Mouse (Mus musculus) lung, adult 2 months (tissue): ENCODE data around the gene BC048562.

Experiments used
- CTCF ChIP-seq: fragments of 200-500 bp; IDR thresholded peaks from 2 replicates; pipeline ENCODE4 v1.5.1; 2011; ENCODE audit warnings: mild to moderate bottlenecking, low read length, control low read depth; ENCODE audit not compliant: insufficient read depth
- POLR2A ChIP-seq: fragments of 200-500 bp; IDR thresholded peaks from 2 replicates; pipeline ENCODE4 v1.6.1; 2011; ENCODE audit warnings: low read depth, mild to moderate bottlenecking, control low read depth, low read length, borderline replicate concordance; ENCODE audit errors: extremely low read depth

DNA sequence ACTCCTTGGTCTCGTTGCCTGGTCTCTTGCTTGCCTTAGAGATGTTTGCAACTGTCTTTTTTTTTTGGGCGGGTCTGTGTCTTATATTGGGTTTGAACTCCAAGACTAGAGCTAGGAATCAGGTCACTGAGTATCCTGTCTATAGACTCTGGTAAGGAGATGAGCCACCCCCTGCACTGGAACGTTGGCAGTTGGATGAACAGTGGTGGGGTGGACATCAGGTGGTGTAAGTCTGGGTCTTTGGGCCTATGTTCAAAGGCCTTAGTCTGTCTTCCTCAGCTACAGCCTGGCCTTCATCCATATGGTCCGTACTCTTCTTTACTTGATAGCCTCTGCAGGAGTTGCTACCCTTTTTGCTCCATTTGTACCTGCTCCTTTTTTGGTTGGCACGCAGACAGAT lies 25.4 kb downstream of the BC048562 start:
- TF ChIP-seq POLR2A = no peak
- no peak for TF ChIP-seq CTCF
